Mouse (Mus musculus): Measurements from ENCODE around the gene Pole4. TPM values are rescaled to one million over a fixed set of nuclear protein-coding genes. Genes with fewer than 3 reads are reported as not detected.

The Pole4 gene
- polyA plus RNA-seq, 1 experiment, result 54.0 TPM

- Histone ChIP-seq H3K27me3 (ENCODE audit: control insufficient read depth, insufficient read depth, low read length, poor library complexity, severe bottlenecking) (no peaks in the 10 kb centered on the region), H3K9me3 (replicated peaks; ENCODE audit: control insufficient read depth, insufficient read depth, low read length, poor library complexity, severe bottlenecking) (no peaks in the 10 kb centered on the region), H3K4me1 (ENCODE audit: control insufficient read depth, insufficient read depth, low read length) (peaks cover 4% of the 10 kb centered on the region), H3K9ac (ENCODE audit: low read depth, poor library complexity, severe bottlenecking) (no peak overlapping the region), H3K4me3 (ENCODE audit: low read depth, low read length) (no peak overlapping the region), H3K27ac (ENCODE audit: insufficient read depth, low read length) (no peak overlapping the region), H3K36me3 (ENCODE audit: control insufficient read depth, insufficient read depth, low read length, poor library complexity, severe bottlenecking) (peaks cover 48% of the 10 kb centered on the region)
- TF ChIP-seq POLR2A (IDR thresholded peaks at IDR 0.05; ENCODE audit: insufficient read depth, low read length) (no peak), EP300 (IDR thresholded peaks at IDR 0.05; ENCODE audit: insufficient read depth, low read depth, low read length) (no peak), CTCF (IDR thresholded peaks at IDR 0.05; ENCODE audit: low read depth, low read length) (no peak)
These were observed 44.9 kb upstream of the Pole4 start for GRCm38 (mm10) chr6:82750063-82750462.

- H3K27ac ChIP-seq (ENCODE audit: insufficient read depth, low read length), result no peak overlapping the region
- no peak overlapping the region for H3K4me3 ChIP-seq (ENCODE audit: low read depth, low read length)
- H3K4me1 ChIP-seq (ENCODE audit: control insufficient read depth, insufficient read depth, low read length), result peaks cover 4% of the 10 kb centered on the region
- H3K9me3 ChIP-seq (replicated peaks; ENCODE audit: control insufficient read depth, insufficient read depth, low read length, poor library complexity, severe bottlenecking), result no peaks in the 10 kb centered on the region
- no peak overlapping the region for H3K9ac ChIP-seq (ENCODE audit: low read depth, poor library complexity, severe bottlenecking)
- H3K27me3 ChIP-seq (ENCODE audit: control insufficient read depth, insufficient read depth, low read length, poor library complexity, severe bottlenecking), result no peaks in the 10 kb centered on the region
- TF ChIP-seq EP300 (IDR thresholded peaks at IDR 0.05; ENCODE audit: insufficient read depth, low read depth, low read length) (no peak), POLR2A (IDR thresholded peaks at IDR 0.05; ENCODE audit: insufficient read depth, low read length) (no peak), CTCF (IDR thresholded peaks at IDR 0.05; ENCODE audit: low read depth, low read length) (no peak)
- peaks cover 61% of the 10 kb centered on the region for H3K36me3 ChIP-seq (ENCODE audit: control insufficient read depth, insufficient read depth, low read length, poor library complexity, severe bottlenecking)
These were observed 43.0 kb upstream of the Pole4 start for GRCm38 (mm10) chr6:82748106-82748672.

- no peak overlapping the region for H3K4me3 ChIP-seq (ENCODE audit: low read depth, low read length)
- peaks cover 62% of the 10 kb centered on the region for H3K36me3 ChIP-seq (ENCODE audit: control insufficient read depth, insufficient read depth, low read length, poor library complexity, severe bottlenecking)
- TF ChIP-seq CTCF (IDR thresholded peaks at IDR 0.05; ENCODE audit: low read depth, low read length) (no peak), POLR2A (IDR thresholded peaks at IDR 0.05; ENCODE audit: insufficient read depth, low read length) (no peak), EP300 (IDR thresholded peaks at IDR 0.05; ENCODE audit: insufficient read depth, low read depth, low read length) (no peak)
- H3K27me3 ChIP-seq (ENCODE audit: control insufficient read depth, insufficient read depth, low read length, poor library complexity, severe bottlenecking), result no peaks in the 10 kb centered on the region
- no peaks in the 10 kb centered on the region for H3K9me3 ChIP-seq (replicated peaks; ENCODE audit: control insufficient read depth, insufficient read depth, low read length, poor library complexity, severe bottlenecking)
- H3K9ac ChIP-seq (ENCODE audit: low read depth, poor library complexity, severe bottlenecking), result no peak overlapping the region
- peaks cover 4% of the 10 kb centered on the region for H3K4me1 ChIP-seq (ENCODE audit: control insufficient read depth, insufficient read depth, low read length)
- H3K27ac ChIP-seq (ENCODE audit: insufficient read depth, low read length), result no peak overlapping the region
These were observed 41.9 kb upstream of the Pole4 start for GRCm38 (mm10) chr6:82747085-82747484.

GRCm38 (mm10) chr6:82744553-82744952, 39.4 kb upstream of the Pole4 start:
- Histone ChIP-seq H3K4me1 (ENCODE audit: control insufficient read depth, insufficient read depth, low read length) (no peaks in the 10 kb centered on the region), H3K9me3 (replicated peaks; ENCODE audit: control insufficient read depth, insufficient read depth, low read length, poor library complexity, severe bottlenecking) (no peaks in the 10 kb centered on the region), H3K9ac (ENCODE audit: low read depth, poor library complexity, severe bottlenecking) (no peak overlapping the region), H3K36me3 (ENCODE audit: control insufficient read depth, insufficient read depth, low read length, poor library complexity, severe bottlenecking) (peaks cover 68% of the 10 kb centered on the region), H3K27me3 (ENCODE audit: control insufficient read depth, insufficient read depth, low read length, poor library complexity, severe bottlenecking) (no peaks in the 10 kb centered on the region), H3K4me3 (ENCODE audit: low read depth, low read length) (no peak overlapping the region), H3K27ac (ENCODE audit: insufficient read depth, low read length) (no peak overlapping the region)
- no peak for TF ChIP-seq POLR2A (IDR thresholded peaks at IDR 0.05; ENCODE audit: insufficient read depth, low read length)
- TF ChIP-seq CTCF (IDR thresholded peaks at IDR 0.05; ENCODE audit: low read depth, low read length), result no peak

- Histone ChIP-seq H3K4me3 (ENCODE audit: low read depth, low read length) (no peak overlapping the region), H3K9ac (ENCODE audit: low read depth, poor library complexity, severe bottlenecking) (no peak overlapping the region), H3K27ac (ENCODE audit: insufficient read depth, low read length) (peak overlapping the region; percentile 63), H3K27me3 (ENCODE audit: control insufficient read depth, insufficient read depth, low read length, poor library complexity, severe bottlenecking) (no peaks in the 10 kb centered on the region), H3K4me1 (ENCODE audit: control insufficient read depth, insufficient read depth, low read length) (no peaks in the 10 kb centered on the region), H3K9me3 (replicated peaks; ENCODE audit: control insufficient read depth, insufficient read depth, low read length, poor library complexity, severe bottlenecking) (no peaks in the 10 kb centered on the region), H3K36me3 (ENCODE audit: control insufficient read depth, insufficient read depth, low read length, poor library complexity, severe bottlenecking) (peaks cover 72% of the 10 kb centered on the region)
- TF ChIP-seq EP300 (IDR thresholded peaks at IDR 0.05; ENCODE audit: insufficient read depth, low read depth, low read length), result no peak
- TF ChIP-seq CTCF (IDR thresholded peaks at IDR 0.05; ENCODE audit: low read depth, low read length), result no peak
- no peak for TF ChIP-seq POLR2A (IDR thresholded peaks at IDR 0.05; ENCODE audit: insufficient read depth, low read length)
These were observed 36.3 kb upstream of the Pole4 start for GRCm38 (mm10) chr6:82741518-82741880.

- Histone ChIP-seq H3K4me3 (ENCODE audit: low read depth, low read length) (no peak overlapping the region), H3K4me1 (ENCODE audit: control insufficient read depth, insufficient read depth, low read length) (no peaks in the 10 kb centered on the region), H3K27me3 (ENCODE audit: control insufficient read depth, insufficient read depth, low read length, poor library complexity, severe bottlenecking) (no peaks in the 10 kb centered on the region), H3K9me3 (replicated peaks; ENCODE audit: control insufficient read depth, insufficient read depth, low read length, poor library complexity, severe bottlenecking) (no peaks in the 10 kb centered on the region), H3K9ac (ENCODE audit: low read depth, poor library complexity, severe bottlenecking) (no peak overlapping the region), H3K36me3 (ENCODE audit: control insufficient read depth, insufficient read depth, low read length, poor library complexity, severe bottlenecking) (peaks cover 74% of the 10 kb centered on the region), H3K27ac (ENCODE audit: insufficient read depth, low read length) (peak overlapping the region; percentile 63)
- TF ChIP-seq EP300 (IDR thresholded peaks at IDR 0.05; ENCODE audit: insufficient read depth, low read depth, low read length) (no peak), CTCF (IDR thresholded peaks at IDR 0.05; ENCODE audit: low read depth, low read length) (no peak), POLR2A (IDR thresholded peaks at IDR 0.05; ENCODE audit: insufficient read depth, low read length) (no peak)
These were observed 35.8 kb upstream of the Pole4 start for GRCm38 (mm10) chr6:82740868-82741517.

Data from ES-Bruce4 (cell line).